Mouse (Mus musculus) neural tube, embryonic 15.5 days (tissue): ENCODE measurements at regions not wholly inside any gene's neighbourhood (a gene's known extent, or its start where the extent isn't known, plus 50 kb on each side); places are given as distances from the start of the nearest gene placed in this dataset.

Experiments
- ATAC-seq: fragments of 200-750 bp; cut with Nextera tagmentation; 2 replicates; pipeline ENCODE4 v1.8.0; 2017; ENCODE audit warnings: mild to moderate bottlenecking, moderate TSS enrichment, moderate library complexity; ENCODE audit not compliant: low FRiP score
- H3K27ac ChIP-seq: fragments of 300-500 bp; sonication (generic); replicated peaks from 2 replicates; pipeline ENCODE4 v1.5.1; 2015; ENCODE audit warnings: mild to moderate bottlenecking, inconsistent platforms
- H3K27me3 ChIP-seq: fragments of 300-500 bp; sonication (generic); replicated peaks from 2 replicates; pipeline ENCODE4 v1.6.1; 2015; ENCODE audit warnings: inconsistent platforms
- H3K36me3 ChIP-seq: fragments of 300-500 bp; sonication (generic); 2 replicates; pipeline ENCODE4 v1.6.1; 2015; ENCODE audit warnings: inconsistent platforms
- H3K4me1 ChIP-seq: fragments of 300-500 bp; sonication (generic); 2 replicates; pipeline ENCODE4 v1.6.1; 2015; ENCODE audit warnings: inconsistent platforms
- H3K4me2 ChIP-seq: fragments of 300-500 bp; sonication (generic); 2 replicates; pipeline ENCODE4 v1.6.1; 2015; ENCODE audit warnings: inconsistent platforms, mild to moderate bottlenecking, moderate library complexity
- H3K4me3 ChIP-seq: fragments of 300-500 bp; sonication (generic); replicated peaks from 2 replicates; pipeline ENCODE4 v1.5.1; 2015; ENCODE audit warnings: mild to moderate bottlenecking, inconsistent platforms
- H3K9ac ChIP-seq: fragments of 300-500 bp; sonication (generic); replicated peaks from 2 replicates; pipeline ENCODE4 v1.6.1; 2015; ENCODE audit warnings: mild to moderate bottlenecking, inconsistent platforms
- H3K9me3 ChIP-seq: fragments of 300-500 bp; sonication (generic); replicated peaks from 2 replicates; pipeline ENCODE4 v1.6.1; 2016; ENCODE audit warnings: inconsistent platforms
- WGBS: fragments of 180-500 bp; shearing (Covaris S2); methylation state at CpG from one replicate; pipeline ENCODE4 v1.1.7; 2015; ENCODE audit warnings: mixed read lengths; 5-methylcytosine and 5-hydroxymethylcytosine counted together

- H3K27me3 ChIP-seq = no peaks in the 10 kb centered on the region
- no peak for ATAC-seq
- no peaks in the 10 kb centered on the region for H3K9me3 ChIP-seq
- peaks cover 18% of the 10 kb centered on the region for H3K4me1 ChIP-seq
- 0 out of 2 replicates have a peak overlapping the region, but pooled peaks have one; percentile 28 for H3K27ac ChIP-seq
- H3K4me3 ChIP-seq = no peak overlapping the region
- no peaks in the 10 kb centered on the region for H3K36me3 ChIP-seq
- peak overlapping the region; percentile 38 for H3K4me2 ChIP-seq
- 38% methylated on average over 25 of the region's 25 CpGs for WGBS
- H3K9ac ChIP-seq = no peak overlapping the region
Observed at GRCm38 (mm10) chr2:178784822-178785589, 354.7 kb downstream of the Cdh26 start.

GRCm38 (mm10) chr2:178785843-178786242 lies 355.5 kb downstream of the Cdh26 start:
- 60% methylated on average over 6 of the region's 6 CpGs for WGBS
- Histone ChIP-seq H3K36me3 (no peaks in the 10 kb centered on the region), H3K27ac (no peak overlapping the region), H3K27me3 (no peaks in the 10 kb centered on the region), H3K4me3 (no peak overlapping the region), H3K4me2 (no peak overlapping the region; the same call in 1 of the 2 replicates), H3K4me1 (peaks cover 18% of the 10 kb centered on the region), H3K9ac (no peak overlapping the region), H3K9me3 (no peaks in the 10 kb centered on the region)
- ATAC-seq = no peak

DNA sequence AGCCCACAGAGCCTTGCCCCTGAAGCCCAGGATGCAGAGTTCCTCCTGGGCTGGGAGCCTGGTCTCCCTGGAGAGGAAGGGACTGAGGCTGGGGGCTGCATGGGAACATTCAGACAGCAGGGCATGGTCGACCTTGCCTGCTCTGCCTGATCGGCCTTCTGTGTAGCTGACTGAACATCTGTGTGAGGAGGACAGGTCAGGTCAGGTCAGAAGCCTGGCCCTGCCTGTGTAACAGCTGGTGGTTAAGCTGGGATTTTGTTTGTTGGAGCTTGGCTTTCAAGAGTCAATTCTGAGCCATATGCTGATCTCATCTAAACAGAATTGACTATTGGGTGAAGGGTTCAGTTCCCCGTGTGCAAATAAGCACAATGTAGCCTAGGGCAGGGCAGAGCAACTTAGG lies 365.5 kb downstream of the Cdh26 start:
- Histone ChIP-seq H3K4me2 (no peak overlapping the region), H3K9me3 (no peaks in the 10 kb centered on the region), H3K27me3 (no peaks in the 10 kb centered on the region), H3K4me1 (no peaks in the 10 kb centered on the region), H3K9ac (no peak overlapping the region), H3K4me3 (no peak overlapping the region), H3K27ac (no peak overlapping the region), H3K36me3 (no peaks in the 10 kb centered on the region)
- 70% methylated on average over 3 of the region's 3 CpGs for WGBS
- no peak for ATAC-seq

DNA sequence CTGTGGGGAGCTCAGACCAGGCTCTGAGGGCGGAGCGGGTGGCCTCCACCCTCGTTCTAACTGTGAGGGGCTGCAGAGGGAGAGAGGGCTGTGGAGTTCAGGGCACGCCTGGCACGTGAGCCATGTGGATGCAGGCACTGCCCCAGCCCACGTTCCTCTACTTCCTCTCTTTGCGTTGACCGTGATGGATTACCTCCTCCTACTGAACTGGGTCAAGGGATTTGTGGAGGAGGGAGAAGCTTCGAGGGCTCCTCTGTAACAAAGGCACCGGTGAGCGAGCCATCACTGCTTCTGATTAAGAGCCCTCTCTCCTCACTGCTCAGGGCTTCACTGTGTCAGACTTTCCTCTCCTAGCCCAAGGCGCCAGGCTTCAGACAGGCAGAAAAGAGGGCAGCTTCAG lies 371.1 kb downstream of the Cdh26 start:
- Histone ChIP-seq H3K9ac (no peak overlapping the region), H3K36me3 (no peaks in the 10 kb centered on the region), H3K4me3 (no peak overlapping the region), H3K27me3 (no peaks in the 10 kb centered on the region), H3K4me1 (peaks cover 4% of the 10 kb centered on the region; the same call in 1 of the 2 replicates), H3K4me2 (no peak overlapping the region), H3K9me3 (no peaks in the 10 kb centered on the region), H3K27ac (no peak overlapping the region)
- no peak for ATAC-seq
- 55% methylated on average over 12 of the region's 12 CpGs for WGBS

DNA sequence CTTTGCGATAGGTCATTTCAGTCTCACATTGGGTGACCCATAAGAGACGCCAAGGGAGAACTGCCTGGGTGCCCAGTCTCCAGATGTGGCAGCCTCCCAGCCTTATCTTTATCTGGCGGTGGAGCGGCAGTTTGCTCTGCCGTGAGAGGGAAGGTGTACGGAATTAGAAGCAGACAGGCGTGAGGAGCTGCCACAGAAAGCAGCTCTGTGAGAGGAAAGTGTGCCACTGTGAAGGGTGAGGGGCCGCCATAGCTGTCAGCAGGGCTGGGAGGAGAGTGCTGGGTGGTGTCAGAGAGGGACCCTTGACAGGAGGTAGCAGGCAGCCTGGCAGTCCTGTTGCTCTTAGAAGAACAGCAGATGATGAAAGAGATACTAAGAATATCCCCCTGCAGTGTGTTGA lies 375.0 kb downstream of the Cdh26 start:
- Histone ChIP-seq H3K9ac (no peak overlapping the region), H3K4me1 (peaks cover 6% of the 10 kb centered on the region; the same call in 1 of the 2 replicates), H3K36me3 (no peaks in the 10 kb centered on the region), H3K27me3 (no peaks in the 10 kb centered on the region), H3K4me2 (no peak overlapping the region), H3K9me3 (no peaks in the 10 kb centered on the region), H3K4me3 (no peak overlapping the region), H3K27ac (no peak overlapping the region)
- ATAC-seq = no peak
- WGBS = 81% methylated on average over 8 of the region's 8 CpGs

DNA sequence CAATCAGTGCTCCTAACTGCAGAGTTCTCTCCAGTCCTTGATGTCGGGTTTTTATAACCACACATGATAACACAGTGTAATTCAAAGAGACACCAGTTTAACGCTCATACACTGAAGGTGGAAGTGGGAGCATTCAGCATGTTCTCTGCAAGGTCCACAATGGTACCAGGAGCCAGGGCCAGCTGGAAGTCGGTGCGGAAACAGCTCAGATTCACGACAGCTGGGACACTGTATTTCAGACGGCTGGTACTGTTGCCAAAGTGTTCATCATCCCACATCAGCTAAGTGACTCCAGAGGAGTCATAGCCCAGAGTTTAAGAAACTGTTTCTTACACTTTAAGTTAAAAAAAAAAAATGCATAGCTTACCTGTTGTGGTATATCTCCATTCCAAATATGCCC lies 391.2 kb downstream of the Cdh26 start:
- Histone ChIP-seq H3K9ac (no peak overlapping the region), H3K4me2 (no peak overlapping the region), H3K27ac (no peak overlapping the region), H3K4me1 (no peaks in the 10 kb centered on the region), H3K27me3 (no peaks in the 10 kb centered on the region), H3K36me3 (no peaks in the 10 kb centered on the region), H3K4me3 (no peak overlapping the region), H3K9me3 (no peaks in the 10 kb centered on the region)
- no peak for ATAC-seq
- whole genome bisulfite sequencing = 70% methylated on average over 6 of the region's 6 CpGs

GRCm38 (mm10) chr2:178830313-178830712 lies 400.0 kb downstream of the Cdh26 start:
- Histone ChIP-seq H3K4me2 (no peak overlapping the region), H3K9ac (no peak overlapping the region), H3K4me3 (no peak overlapping the region), H3K27me3 (no peaks in the 10 kb centered on the region), H3K36me3 (no peaks in the 10 kb centered on the region), H3K9me3 (no peaks in the 10 kb centered on the region), H3K27ac (no peak overlapping the region), H3K4me1 (peaks cover 8% of the 10 kb centered on the region; the same call in 1 of the 2 replicates)
- WGBS = 78% methylated on average over 3 of the region's 3 CpGs
- ATAC-seq = no peak

DNA sequence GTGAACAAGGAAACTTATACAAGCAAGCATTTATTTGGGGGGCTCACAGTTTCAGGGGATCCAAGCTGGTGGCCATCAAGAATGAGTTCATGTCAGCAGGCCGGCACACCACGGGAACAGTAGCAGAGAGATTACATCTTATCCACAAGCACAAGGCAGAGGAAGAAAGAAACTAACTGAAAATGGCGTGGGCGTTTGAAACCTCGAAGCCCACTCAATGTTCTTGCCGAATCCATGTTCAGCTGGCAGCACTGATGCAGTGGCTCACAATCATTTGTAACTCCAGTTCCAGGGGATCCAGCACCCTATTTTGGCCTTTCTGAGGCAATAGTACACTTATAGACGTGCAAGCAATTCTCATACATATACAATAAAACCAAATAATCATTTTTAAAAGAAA lies 404.7 kb downstream of the Cdh26 start:
- Histone ChIP-seq H3K4me1 (peaks cover 21% of the 10 kb centered on the region), H3K9me3 (no peaks in the 10 kb centered on the region), H3K36me3 (no peaks in the 10 kb centered on the region), H3K4me2 (no peak overlapping the region), H3K27ac (no peak overlapping the region), H3K27me3 (no peaks in the 10 kb centered on the region), H3K9ac (no peak overlapping the region), H3K4me3 (no peak overlapping the region)
- 88% methylated on average over 7 of the region's 7 CpGs for WGBS
- no peak for ATAC-seq

DNA sequence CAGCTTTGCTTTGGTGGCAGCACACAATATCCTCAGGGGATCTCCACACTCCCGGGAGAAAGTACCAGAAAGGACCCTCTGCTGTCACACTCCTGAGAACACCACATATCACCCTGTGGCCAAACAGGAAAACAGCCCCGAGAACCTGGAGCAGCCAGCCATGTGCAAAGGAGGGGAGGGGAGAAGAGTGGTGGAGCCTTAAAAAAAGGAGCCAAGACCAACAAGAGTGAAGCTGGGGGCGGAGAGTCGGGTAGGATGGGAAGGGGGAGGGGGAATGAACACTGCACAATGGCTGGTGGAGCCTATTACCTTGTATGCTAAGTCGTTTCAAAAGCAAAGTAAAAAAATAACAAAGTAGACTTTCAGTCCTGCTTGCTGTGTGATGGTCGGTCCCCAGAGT lies 408.2 kb downstream of the Cdh26 start:
- Histone ChIP-seq H3K9me3 (no peaks in the 10 kb centered on the region), H3K27me3 (no peaks in the 10 kb centered on the region), H3K4me2 (no peak overlapping the region), H3K9ac (no peak overlapping the region), H3K4me1 (peaks cover 36% of the 10 kb centered on the region), H3K4me3 (no peak overlapping the region), H3K36me3 (no peaks in the 10 kb centered on the region), H3K27ac (no peak overlapping the region)
- ATAC-seq = 0 out of 2 replicates have a peak, but pooled peaks have one; percentile 7
- WGBS = 34% methylated on average over 6 of the region's 6 CpGs

DNA sequence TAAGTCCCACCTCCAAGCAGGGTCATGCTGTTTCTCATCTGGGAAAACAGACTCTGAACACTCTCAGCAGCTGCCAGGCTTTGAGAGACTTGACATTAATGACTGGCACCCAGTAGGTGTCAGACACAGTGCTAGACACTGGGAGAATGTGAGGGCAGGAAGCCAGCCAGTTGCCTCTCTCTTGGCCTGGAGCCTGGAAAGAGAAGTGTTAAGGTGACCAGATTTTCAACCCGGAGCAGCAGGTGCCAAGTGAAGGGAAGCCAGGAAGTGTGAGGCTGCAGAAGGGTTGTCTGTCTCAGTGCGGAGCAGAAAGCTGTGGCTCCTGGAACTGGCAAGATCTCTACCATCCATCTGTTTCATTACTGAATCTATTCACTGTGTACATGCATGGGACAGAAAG lies 410.6 kb downstream of the Cdh26 start:
- H3K9ac ChIP-seq = no peak overlapping the region
- H3K9me3 ChIP-seq = no peaks in the 10 kb centered on the region
- peaks cover 43% of the 10 kb centered on the region for H3K4me1 ChIP-seq
- no peak for ATAC-seq
- H3K27me3 ChIP-seq = no peaks in the 10 kb centered on the region
- WGBS = 65% methylated on average over 2 of the region's 2 CpGs
- H3K27ac ChIP-seq = no peak overlapping the region
- H3K4me2 ChIP-seq = no peak overlapping the region
- no peak overlapping the region for H3K4me3 ChIP-seq
- no peaks in the 10 kb centered on the region for H3K36me3 ChIP-seq

- WGBS = 35% methylated on average over 12 of the region's 12 CpGs
- Histone ChIP-seq H3K4me2 (peak overlapping the region; percentile 8; the same call in 1 of the 2 replicates), H3K9ac (no peak overlapping the region), H3K27me3 (no peaks in the 10 kb centered on the region), H3K4me1 (peaks cover 43% of the 10 kb centered on the region), H3K4me3 (no peak overlapping the region), H3K27ac (no peak overlapping the region; the same call in 1 of the 2 replicates), H3K36me3 (no peaks in the 10 kb centered on the region), H3K9me3 (no peaks in the 10 kb centered on the region)
- peak; percentile 51; the same call in 1 of the 2 replicates for ATAC-seq
Observed at GRCm38 (mm10) chr2:178842595-178842994, 412.3 kb downstream of the Cdh26 start.

DNA sequence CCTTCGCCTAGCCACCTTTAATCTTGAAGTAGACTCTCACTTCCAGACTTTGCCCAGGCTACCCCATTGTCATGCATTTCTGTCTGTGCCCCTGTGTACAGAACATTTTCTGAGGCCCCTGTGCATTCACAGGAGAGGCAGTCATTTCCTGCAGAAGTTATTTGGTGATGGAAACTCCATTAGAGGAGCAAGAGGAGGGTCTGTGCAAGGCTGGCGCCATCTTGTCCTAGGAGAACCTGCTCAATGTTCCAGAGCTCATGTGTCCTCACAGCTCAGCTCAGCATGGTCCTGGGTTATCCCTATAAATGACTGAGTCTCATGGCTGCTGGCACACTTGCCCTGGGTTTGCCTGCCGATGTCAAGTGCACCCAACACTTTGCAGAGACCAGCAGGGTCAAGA lies 413.1 kb downstream of the Cdh26 start:
- Histone ChIP-seq H3K4me1 (peaks cover 40% of the 10 kb centered on the region), H3K9me3 (no peaks in the 10 kb centered on the region), H3K27me3 (no peaks in the 10 kb centered on the region), H3K27ac (no peak overlapping the region), H3K4me2 (no peak overlapping the region), H3K9ac (no peak overlapping the region), H3K36me3 (no peaks in the 10 kb centered on the region), H3K4me3 (no peak overlapping the region)
- WGBS = 91% methylated on average over 3 of the region's 3 CpGs
- ATAC-seq = no peak
